Mouse (Mus musculus): ENCODE results near the gene Gm37240. TPM values are rescaled to one million over a fixed set of nuclear protein-coding genes. Genes with fewer than 3 reads are reported as not detected.
A peak's percentile ranks its signal among the peaks of the same experiment; 100 is the strongest.

The Gm37240 gene
- polyA plus RNA-seq, 1 experiment = not detected

DNA sequence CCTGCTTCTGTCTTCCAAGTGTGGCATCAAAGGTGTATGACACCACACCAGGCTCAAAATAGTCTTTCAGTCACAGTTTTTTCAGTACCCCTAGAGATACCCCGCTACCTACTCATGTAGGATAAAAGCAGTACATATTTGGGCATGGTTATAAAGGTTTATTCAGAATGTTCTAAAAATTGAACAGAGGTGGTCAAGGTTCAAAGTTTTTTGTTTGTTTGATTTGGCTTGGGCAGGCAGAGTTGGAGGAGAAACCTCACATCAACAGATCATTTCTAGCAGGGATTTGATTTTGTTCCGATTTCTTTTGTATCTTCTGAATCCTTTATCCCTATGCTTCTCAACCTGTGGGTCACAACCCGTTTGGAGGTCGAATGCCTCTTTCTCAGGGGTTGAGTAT lies 690.7 kb downstream of the Gm37240 start:
- no peak overlapping the region for H3K27ac ChIP-seq (ENCODE audit: insufficient read depth, low read depth, low read length)
- no peak for TF ChIP-seq CTCF (IDR thresholded peaks at IDR 0.05; ENCODE audit: low read depth, low read length)
- no peak for TF ChIP-seq POLR2A (IDR thresholded peaks at IDR 0.05; ENCODE audit: borderline replicate concordance, low read depth, low read length)

GRCm38 (mm10) chr3:85195068-85195481 lies 692.2 kb downstream of the Gm37240 start:
- TF ChIP-seq POLR2A (IDR thresholded peaks at IDR 0.05; ENCODE audit: borderline replicate concordance, low read depth, low read length) (no peak), CTCF (IDR thresholded peaks at IDR 0.05; ENCODE audit: low read depth, low read length) (no peak)
- peak overlapping the region; percentile 7; the same call in 1 of the 2 replicates for H3K27ac ChIP-seq (ENCODE audit: insufficient read depth, low read depth, low read length)
- H3K4me1 ChIP-seq (ENCODE audit: control insufficient read depth, insufficient read depth, low read length) = no peaks in the 10 kb centered on the region
- peak overlapping the region; percentile 50 for H3K4me3 ChIP-seq (ENCODE audit: insufficient read depth, low read length)

More for the DNA sequence above, 690.7 kb downstream of the Gm37240 start:
- no peaks in the 10 kb centered on the region for H3K4me1 ChIP-seq (ENCODE audit: control insufficient read depth, insufficient read depth, low read length)
- H3K4me3 ChIP-seq (ENCODE audit: insufficient read depth, low read length) = no peak overlapping the region

DNA sequence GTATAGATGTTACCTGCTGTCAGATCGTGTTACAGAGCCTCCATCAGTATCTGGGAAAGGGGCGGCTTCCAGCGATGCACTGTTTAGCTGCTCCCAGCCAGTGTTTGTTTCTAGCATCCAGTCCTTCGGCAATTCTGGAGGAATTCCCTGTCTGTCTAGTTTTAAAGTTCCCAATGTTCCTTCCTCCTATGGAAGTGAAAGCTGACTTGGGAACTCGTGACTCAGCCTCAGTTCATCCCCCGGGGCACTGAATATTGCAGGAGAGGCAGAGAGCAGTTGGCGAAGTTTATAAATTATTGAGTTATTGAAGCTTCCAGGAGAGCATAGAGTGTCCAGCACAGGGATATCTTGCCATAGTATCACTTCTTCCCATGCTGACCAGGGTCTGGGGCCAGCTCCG lies 697.5 kb downstream of the Gm37240 start:
- TF ChIP-seq POLR2A (IDR thresholded peaks at IDR 0.05; ENCODE audit: borderline replicate concordance, low read depth, low read length) = no peak
- no peak for TF ChIP-seq CTCF (IDR thresholded peaks at IDR 0.05; ENCODE audit: low read depth, low read length)
- Histone ChIP-seq H3K27ac (ENCODE audit: insufficient read depth, low read depth, low read length) (no peak overlapping the region), H3K4me1 (ENCODE audit: control insufficient read depth, insufficient read depth, low read length) (no peaks in the 10 kb centered on the region), H3K4me3 (ENCODE audit: insufficient read depth, low read length) (no peak overlapping the region)

- TF ChIP-seq POLR2A (IDR thresholded peaks at IDR 0.05; ENCODE audit: borderline replicate concordance, low read depth, low read length) (no peak), CTCF (IDR thresholded peaks at IDR 0.05; ENCODE audit: low read depth, low read length) (no peak)
- no peak overlapping the region for H3K4me3 ChIP-seq (ENCODE audit: insufficient read depth, low read length)
- H3K4me1 ChIP-seq (ENCODE audit: control insufficient read depth, insufficient read depth, low read length) = no peaks in the 10 kb centered on the region
- H3K27ac ChIP-seq (ENCODE audit: insufficient read depth, low read depth, low read length) = no peak overlapping the region
Measured at GRCm38 (mm10) chr3:85188364-85188763, 699.0 kb downstream of the Gm37240 start.

- no peak overlapping the region for H3K27ac ChIP-seq (ENCODE audit: insufficient read depth, low read depth, low read length)
Measured at GRCm38 (mm10) chr3:85186661-85187076, 700.6 kb downstream of the Gm37240 start.

DNA sequence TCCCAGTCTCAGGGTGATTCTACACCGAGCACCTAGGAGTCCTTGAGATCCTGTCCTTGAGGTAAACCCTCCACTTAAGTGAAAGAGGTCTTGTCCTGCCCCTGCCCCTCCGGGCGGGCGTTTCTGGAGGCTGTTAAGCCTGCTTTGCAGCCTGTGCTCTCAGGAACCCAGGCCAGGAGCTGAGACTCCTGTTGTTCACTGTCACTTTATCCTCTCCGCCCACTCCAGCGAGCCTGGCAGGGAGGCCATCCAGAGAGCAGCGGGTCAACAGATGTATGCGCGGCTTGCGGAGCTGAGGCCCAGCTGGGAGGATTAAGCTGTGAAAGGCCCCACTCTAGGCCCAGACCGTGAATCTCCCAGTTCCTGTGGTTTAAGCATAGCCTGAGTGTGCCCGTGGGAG lies 701.5 kb downstream of the Gm37240 start:
- TF ChIP-seq POLR2A (IDR thresholded peaks at IDR 0.05; ENCODE audit: borderline replicate concordance, low read depth, low read length) = no peak
- TF ChIP-seq CTCF (IDR thresholded peaks at IDR 0.05; ENCODE audit: low read depth, low read length) = no peak
- H3K4me1 ChIP-seq (ENCODE audit: control insufficient read depth, insufficient read depth, low read length) = no peaks in the 10 kb centered on the region
- H3K27ac ChIP-seq (ENCODE audit: insufficient read depth, low read depth, low read length) = no peak overlapping the region
- H3K4me3 ChIP-seq (ENCODE audit: insufficient read depth, low read length) = no peak overlapping the region

More at GRCm38 (mm10) chr3:85186661-85187076, 700.6 kb downstream of the Gm37240 start:
- no peak overlapping the region for H3K4me3 ChIP-seq (ENCODE audit: insufficient read depth, low read length)
- no peaks in the 10 kb centered on the region for H3K4me1 ChIP-seq (ENCODE audit: control insufficient read depth, insufficient read depth, low read length)
- TF ChIP-seq CTCF (IDR thresholded peaks at IDR 0.05; ENCODE audit: low read depth, low read length) = no peak
- no peak for TF ChIP-seq POLR2A (IDR thresholded peaks at IDR 0.05; ENCODE audit: borderline replicate concordance, low read depth, low read length)

DNA sequence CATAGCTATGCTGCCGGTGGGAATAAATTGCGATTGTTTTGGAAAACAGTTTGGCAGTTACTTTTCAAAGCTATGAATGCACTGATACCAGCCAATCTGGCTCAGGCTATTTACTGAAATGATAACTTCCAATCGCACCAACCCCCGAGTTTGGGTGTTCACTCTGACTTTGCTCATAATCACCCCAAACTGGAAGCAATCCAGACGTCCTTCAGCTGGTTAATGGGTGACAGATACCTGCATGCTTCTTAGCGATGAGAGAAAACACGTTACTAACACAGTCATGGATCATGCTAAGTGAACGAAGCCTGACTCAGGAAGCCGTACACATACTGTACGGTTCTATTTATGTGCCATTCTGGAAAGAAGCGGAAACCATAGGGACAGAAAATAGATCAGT lies 702.4 kb downstream of the Gm37240 start:
- no peak overlapping the region for H3K27ac ChIP-seq (ENCODE audit: insufficient read depth, low read depth, low read length)
- TF ChIP-seq CTCF (IDR thresholded peaks at IDR 0.05; ENCODE audit: low read depth, low read length) (no peak), POLR2A (IDR thresholded peaks at IDR 0.05; ENCODE audit: borderline replicate concordance, low read depth, low read length) (no peak)
- no peaks in the 10 kb centered on the region for H3K4me1 ChIP-seq (ENCODE audit: control insufficient read depth, insufficient read depth, low read length)
- no peak overlapping the region for H3K4me3 ChIP-seq (ENCODE audit: insufficient read depth, low read length)

GRCm38 (mm10) chr3:85184151-85184550 lies 703.2 kb downstream of the Gm37240 start:
- Histone ChIP-seq H3K27ac (ENCODE audit: insufficient read depth, low read depth, low read length) (no peak overlapping the region), H3K4me1 (ENCODE audit: control insufficient read depth, insufficient read depth, low read length) (no peaks in the 10 kb centered on the region), H3K4me3 (ENCODE audit: insufficient read depth, low read length) (no peak overlapping the region)
- no peak for TF ChIP-seq CTCF (IDR thresholded peaks at IDR 0.05; ENCODE audit: low read depth, low read length)
- TF ChIP-seq POLR2A (IDR thresholded peaks at IDR 0.05; ENCODE audit: borderline replicate concordance, low read depth, low read length) = no peak

DNA sequence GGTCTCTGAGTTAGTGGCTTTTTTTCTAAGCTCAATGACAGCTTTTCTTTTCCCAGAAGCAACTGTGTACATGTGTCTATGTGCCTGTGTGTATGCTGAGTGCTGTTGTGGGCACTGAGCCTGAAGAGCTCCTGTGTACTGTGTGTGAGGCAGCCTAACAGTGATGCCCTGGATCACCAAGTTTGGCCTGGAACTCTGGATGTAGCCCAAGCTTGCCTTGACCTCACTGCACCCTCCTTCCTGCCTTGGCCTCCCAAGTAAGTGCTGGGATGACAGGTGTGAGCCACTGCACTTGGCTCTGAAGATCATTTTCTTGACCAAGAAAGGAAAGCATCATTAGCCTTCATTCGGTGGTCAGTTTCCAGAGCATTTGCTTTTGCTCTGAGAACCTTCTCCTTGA lies 710.6 kb downstream of the Gm37240 start:
- no peak for TF ChIP-seq CTCF (IDR thresholded peaks at IDR 0.05; ENCODE audit: low read depth, low read length)
- TF ChIP-seq POLR2A (IDR thresholded peaks at IDR 0.05; ENCODE audit: borderline replicate concordance, low read depth, low read length) = no peak
- Histone ChIP-seq H3K4me3 (ENCODE audit: insufficient read depth, low read length) (no peak overlapping the region), H3K27ac (ENCODE audit: insufficient read depth, low read depth, low read length) (no peak overlapping the region), H3K4me1 (ENCODE audit: control insufficient read depth, insufficient read depth, low read length) (no peaks in the 10 kb centered on the region)

- Histone ChIP-seq H3K4me1 (ENCODE audit: control insufficient read depth, insufficient read depth, low read length) (no peaks in the 10 kb centered on the region), H3K27ac (ENCODE audit: insufficient read depth, low read depth, low read length) (no peak overlapping the region)
- no peak for TF ChIP-seq CTCF (IDR thresholded peaks at IDR 0.05; ENCODE audit: low read depth, low read length)
- no peak for TF ChIP-seq POLR2A (IDR thresholded peaks at IDR 0.05; ENCODE audit: borderline replicate concordance, low read depth, low read length)
Measured at GRCm38 (mm10) chr3:85174542-85175469, 712.5 kb downstream of the Gm37240 start.

More at GRCm38 (mm10) chr3:85174542-85175469, 712.5 kb downstream of the Gm37240 start:
- H3K4me3 ChIP-seq (ENCODE audit: insufficient read depth, low read length) = no peak overlapping the region

All from bone marrow macrophage, adult 2 months (primary cell).